Mouse (Mus musculus) cerebellum, adult 9-10 months (tissue): ENCODE data around the gene Gm10486.
"Not testable (repeated sequence)": the region's sequence is repeated elsewhere in the genome, so short reads cannot be mapped to it uniquely, and the experiment has no call there.

Experiments used
- DNase-seq: peaks from one replicate; pipeline ENCODE4 v3.0.0; 2022

The Gm10486 gene

DNA sequence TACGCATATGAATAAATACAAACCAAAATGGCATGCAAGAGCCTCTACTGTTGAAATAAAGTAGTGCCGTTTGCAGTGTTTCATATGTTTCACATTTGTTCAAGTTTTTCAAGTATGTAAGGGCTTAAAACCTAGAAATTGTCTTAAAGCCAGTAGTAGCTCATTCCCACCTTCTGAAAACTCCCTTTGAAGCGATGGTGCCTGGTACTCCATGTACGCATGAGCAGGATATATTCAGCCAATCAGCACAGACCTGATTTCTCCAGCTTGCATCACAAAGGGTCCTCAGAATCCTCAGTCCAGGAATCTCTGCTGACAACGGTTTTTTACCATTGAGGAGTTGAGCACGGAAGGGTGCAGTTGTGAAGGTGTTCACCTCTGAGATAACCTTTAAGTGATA is at the start of gene Gm10486:
Gm10486 (plus strand) TSS at position 301 of the 400 bp plus-strand sequence.
- not testable (repeated sequence) for DNase-seq
